Mouse (Mus musculus) CH12.LX (cell line): ENCODE data around the gene Ghr.

ENCODE experiments used
- BHLHE40 ChIP-seq: IDR thresholded peaks from 2 replicates; pipeline ENCODE4 v1.6.1; 2011; ENCODE audit warnings: mild to moderate bottlenecking, low read depth, low read length, improper control_type of control experiment
- CTCF ChIP-seq, 2 experiments: IDR thresholded peaks in 1 of 2; conservative IDR thresholded peaks in 1 of 2; 2 replicates each; pipeline ENCODE4 v1.5.1; 2011 to 2012; ENCODE audit warnings: low read depth in 2 of 2, low read length in 2 of 2, improper control_type of control experiment in 1 of 2, inconsistent platforms in 1 of 2, mild to moderate bottlenecking in 1 of 2, moderate library complexity in 1 of 2
- EP300 ChIP-seq: IDR thresholded peaks from 2 replicates; pipeline ENCODE4 v1.6.1; 2011; ENCODE audit warnings: low read length, improper control_type of control experiment
- ETS1 ChIP-seq: conservative IDR thresholded peaks from 2 replicates; pipeline ENCODE4 v1.6.1; 2012; ENCODE audit warnings: low read depth, mild to moderate bottlenecking, inconsistent platforms, low read length, improper control_type of control experiment, moderate library complexity
- MAFK ChIP-seq: IDR thresholded peaks from 2 replicates; pipeline ENCODE4 v1.6.1; 2011; ENCODE audit warnings: low read length, improper control_type of control experiment; ENCODE audit not compliant: insufficient replicate concordance
- NELFE ChIP-seq: IDR thresholded peaks from 2 replicates; pipeline ENCODE4 v1.6.1; 2011; ENCODE audit warnings: low read depth, low read length, improper control_type of control experiment
- USF1 ChIP-seq: IDR thresholded peaks from 2 replicates; pipeline ENCODE4 v1.6.1; 2014; ENCODE audit warnings: low read depth, mild to moderate bottlenecking, inconsistent platforms, low read length, improper control_type of control experiment

DNA sequence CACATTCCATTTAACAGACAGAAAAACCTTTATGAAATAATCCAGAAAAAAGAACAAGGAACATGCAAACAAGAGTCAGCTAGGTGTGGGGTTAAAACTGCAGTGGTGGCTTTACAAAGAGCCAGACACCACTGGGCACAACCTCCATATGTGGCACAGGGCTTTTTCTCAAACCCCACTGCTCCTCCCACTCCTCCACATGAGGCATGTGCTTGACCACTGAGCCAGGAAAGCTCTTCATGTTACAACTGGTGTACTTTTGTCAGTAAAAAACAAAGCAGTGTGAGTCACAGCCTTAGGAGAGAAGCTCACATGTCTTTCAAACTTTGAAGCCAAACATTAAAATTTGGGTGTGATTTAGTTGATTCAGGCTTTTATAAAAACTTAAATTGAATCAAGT lies 302.1 kb downstream of the Ghr start:
- TF ChIP-seq EP300, result no peak
- TF ChIP-seq USF1, result no peak
- TF ChIP-seq CTCF (conservative IDR thresholded peaks at IDR 0.05 in 1 of 2, IDR thresholded peaks at IDR 0.05 in 1 of 2; ENCODE audit: low read depth in 2 of 2, low read length in 2 of 2), result no peak
- no peak for TF ChIP-seq MAFK
- no peak for TF ChIP-seq ETS1
- no peak for TF ChIP-seq BHLHE40
- no peak for TF ChIP-seq NELFE
